8 mouse cellular contexts compared by ENCODE assay signal in genomic region chr9:96732644-96733424, GRCm38 (mm10). TPM values are rescaled to one million over a fixed set of nuclear protein-coding genes. Genes with fewer than 3 reads are reported as not detected.
A peak's percentile ranks its signal among the peaks of the same experiment; 100 is the strongest.
DNase-seq lines count a peak whose midpoint lies in the region; ATAC-seq and TF ChIP-seq lines count a peak whose summit lies in the region.
"Had no signal": no experiment of that assay in that cellular context is flagged by ENCODE, and none has a peak within 500 bp of the region (broad histone marks: within the 10 kb centered on the region; RNA-seq: fewer than 3 reads in every experiment).

No protein-coding gene starts in this region.

- peak overlapping the region; percentile 36 for H3K4me2 ChIP-seq in lung, embryonic 16.5 days (ENCODE audit: low read depth, low read length)
- peak overlapping the region; percentile 55 for H3K4me2 ChIP-seq in forebrain, embryonic 13.5 days
- peak overlapping the region; percentile 59 for H3K4me2 ChIP-seq in hindbrain, postnatal 0 days (ENCODE audit: low read depth, low read length)

- no peaks in the 10 kb centered on the region for H3K36me3 ChIP-seq in lung, embryonic 16.5 days (ENCODE audit: control insufficient read depth, insufficient read depth, low read length)
- no peaks in the 10 kb centered on the region for H3K36me3 ChIP-seq in forebrain, embryonic 13.5 days (ENCODE audit: poor library complexity, severe bottlenecking)
- H3K36me3 ChIP-seq in hindbrain, postnatal 0 days (ENCODE audit: insufficient read depth, low read length): no peaks in the 10 kb centered on the region

- 0 out of 2 replicates have a peak, but pooled peaks have one; percentile 16 for ATAC-seq in lung, embryonic 16.5 days (ENCODE audit: low read depth)
- peak; percentile 64 for ATAC-seq in forebrain, embryonic 13.5 days
- ATAC-seq in hindbrain, postnatal 0 days: peak; percentile 50

- 48% methylated on average over 17 of the region's 17 CpGs for WGBS in lung, embryonic 16.5 days
- WGBS in forebrain, embryonic 13.5 days: 61% methylated on average over 17 of the region's 17 CpGs
- 52% methylated on average over 17 of the region's 17 CpGs for WGBS in hindbrain, postnatal 0 days

- H3K9ac ChIP-seq in lung, embryonic 16.5 days (ENCODE audit: low read length): no peak overlapping the region
- peak overlapping the region; percentile 67 for H3K9ac ChIP-seq in forebrain, embryonic 13.5 days
- H3K9ac ChIP-seq in hindbrain, postnatal 0 days (replicated peaks; ENCODE audit: low read length): peak overlapping the region; percentile 67

- TF ChIP-seq CTCF in hindbrain, postnatal 0 days (IDR thresholded peaks at IDR 0.05; ENCODE audit: low read depth): no peak

- no peak overlapping the region for H3K27ac ChIP-seq in lung, embryonic 16.5 days (ENCODE audit: low read length)
- H3K27ac ChIP-seq in forebrain, embryonic 13.5 days: peak overlapping the region; percentile 93
- H3K27ac ChIP-seq in hindbrain, postnatal 0 days: peak overlapping the region; percentile 87

- peaks cover 24% of the 10 kb centered on the region for H3K4me1 ChIP-seq in lung, embryonic 16.5 days (replicated peaks; ENCODE audit: control insufficient read depth, insufficient read depth, low read length)
- peaks cover 38% of the 10 kb centered on the region for H3K4me1 ChIP-seq in forebrain, embryonic 13.5 days
- peaks cover 3% of the 10 kb centered on the region; the same call in 1 of the 2 replicates for H3K4me1 ChIP-seq in hindbrain, postnatal 0 days (ENCODE audit: insufficient read depth, low read length)

- peak overlapping the region; percentile 3 for H3K4me3 ChIP-seq in lung, embryonic 16.5 days (ENCODE audit: low read length)
- peak overlapping the region; percentile 31 for H3K4me3 ChIP-seq in forebrain, embryonic 13.5 days
- peak overlapping the region; percentile 39 for H3K4me3 ChIP-seq in hindbrain, postnatal 0 days (ENCODE audit: low read length)

- H3K27me3 ChIP-seq in lung, embryonic 16.5 days (ENCODE audit: control insufficient read depth, insufficient read depth, low read depth, low read length): no peaks in the 10 kb centered on the region
- no peaks in the 10 kb centered on the region for H3K27me3 ChIP-seq in forebrain, embryonic 13.5 days
- H3K27me3 ChIP-seq in hindbrain, postnatal 0 days (ENCODE audit: insufficient read depth, low read length): no peaks in the 10 kb centered on the region

- H3K9me3 ChIP-seq in lung, embryonic 16.5 days (ENCODE audit: control insufficient read depth, low read length): no peaks in the 10 kb centered on the region
- no peaks in the 10 kb centered on the region for H3K9me3 ChIP-seq in forebrain, embryonic 13.5 days (replicated peaks)
- H3K9me3 ChIP-seq in hindbrain, postnatal 0 days (ENCODE audit: low read length): no peaks in the 10 kb centered on the region
- H3K9me3 ChIP-seq: megakaryocyte, embryonic 14.5 days had no signal

- no peak for DNase-seq in lung, postnatal 14 days
- peak; percentile 72 for DNase-seq in hindbrain, postnatal 0 days (ENCODE audit: low spot score)
- peak; percentile 44 for DNase-seq in right cerebral cortex, postnatal 4 days
- DNase-seq in cerebellum, postnatal 25 days: no peak
- no peak for DNase-seq in ovary, adult 18-20 months (ENCODE audit: low spot score)

RNA-seq across cellular contexts. Expression of gene Zbtb38, which starts 19.8 kb away (rescaled TPM):
- 27.2 and 29.2 TPM in 2 replicates for polyA plus RNA-seq in lung, embryonic 16.5 days (2015; fragmentation: Nextera tagmentation; extraction: Ambion mirVana)
- polyA plus RNA-seq in forebrain, embryonic 13.5 days (2015; fragmentation: Nextera tagmentation; extraction: Ambion mirVana): 30.5 and 30.8 TPM in 2 replicates
- 36.2 and 46.5 TPM in 2 replicates for total RNA-seq in hindbrain, postnatal 0 days (2014; rRNA removed)
- polyA plus RNA-seq in hindbrain, postnatal 0 days (2015; fragmentation: Nextera tagmentation; extraction: Ambion mirVana): 36.6 and 38.7 TPM in 2 replicates

Comparison
In these comparisons a context has a peak if more than half of its experiments do, and no peak if none do; other contexts are left out.
1. DNase-seq: peak in hindbrain, postnatal 0 days (single experiment) and right cerebral cortex, postnatal 4 days (single experiment); none in lung, postnatal 14 days (single experiment), cerebellum, postnatal 25 days (0 of 2) and ovary, adult 18-20 months (single experiment).
2. Peak in every context shown above with its lines, with median percentiles within 50 percentile points of each other: ATAC-seq, H3K4me2 ChIP-seq and H3K4me3 ChIP-seq.